ENCODE assay signal across 7 mouse cellular contexts in genomic region chr1:156838695-156839094, GRCm38 (mm10). TPM values are rescaled to one million over a fixed set of nuclear protein-coding genes. Genes with fewer than 3 reads are reported as not detected.
DNase-seq lines count a peak whose midpoint lies in the region; ATAC-seq and TF ChIP-seq lines count a peak whose summit lies in the region.

No protein-coding gene starts in this region.

- H3K4me3 ChIP-seq in embryonic facial prominence, embryonic 12.5 days = peak overlapping the region; percentile 31
- no peak overlapping the region for H3K4me3 ChIP-seq in liver, postnatal 0 days (ENCODE audit: low read depth, low read length)

- peak; percentile 71 for DNase-seq in adrenal gland, postnatal 10 days
- DNase-seq in heart, adult 9 months (ENCODE audit: low spot score in 2 of 2) = peak; percentile 58 to 68
- DNase-seq in kidney, adult 18-20 months = peak; percentile 37
- DNase-seq in liver, postnatal 0 days = no peak
- DNase-seq in ovary, postnatal 10 days (ENCODE audit: low spot score) = peak; percentile 17
- no peak for DNase-seq in thymus, postnatal 14 days

- no peak for TF ChIP-seq EP300 in liver, postnatal 0 days (IDR thresholded peaks at IDR 0.05; ENCODE audit: low read depth)

- H3K4me2 ChIP-seq in embryonic facial prominence, embryonic 12.5 days (replicated peaks) = peak overlapping the region; percentile 50
- H3K4me2 ChIP-seq in liver, postnatal 0 days (ENCODE audit: low read depth, low read length) = peak overlapping the region; percentile 54

- H3K9ac ChIP-seq in embryonic facial prominence, embryonic 12.5 days = peak overlapping the region; percentile 33; the same call in 1 of the 2 replicates
- H3K9ac ChIP-seq in liver, postnatal 0 days (replicated peaks) = no peak overlapping the region

- peaks cover 35% of the 10 kb centered on the region for H3K4me1 ChIP-seq in embryonic facial prominence, embryonic 12.5 days
- H3K4me1 ChIP-seq in liver, postnatal 0 days (ENCODE audit: insufficient read depth) = no peaks in the 10 kb centered on the region

- no peaks in the 10 kb centered on the region for H3K27me3 ChIP-seq in embryonic facial prominence, embryonic 12.5 days
- no peaks in the 10 kb centered on the region for H3K27me3 ChIP-seq in liver, postnatal 0 days (ENCODE audit: insufficient read depth, low read length)

- peak; percentile 94 for ATAC-seq in embryonic facial prominence, embryonic 12.5 days (ENCODE audit: insufficient number of reproducible peaks, insufficient read depth, low FRiP score, low TSS enrichment)
- ATAC-seq in liver, postnatal 0 days = peak; percentile 35; the same call in 1 of the 2 replicates

- WGBS in embryonic facial prominence, embryonic 12.5 days = 5% methylated on average over 6 of the region's 6 CpGs
- 55% methylated on average over 6 of the region's 6 CpGs for WGBS in liver, postnatal 0 days (ENCODE audit: insufficient replicate concordance)

- TF ChIP-seq CTCF in liver, postnatal 0 days (IDR thresholded peaks at IDR 0.05; ENCODE audit: low read depth) = no peak

- peak overlapping the region; percentile 88 for H3K27ac ChIP-seq in embryonic facial prominence, embryonic 12.5 days
- no peak overlapping the region; the same call in 1 of the 2 replicates for H3K27ac ChIP-seq in liver, postnatal 0 days (ENCODE audit: low read depth)

- no peaks in the 10 kb centered on the region for H3K9me3 ChIP-seq in embryonic facial prominence, embryonic 12.5 days
- H3K9me3 ChIP-seq in liver, postnatal 0 days (ENCODE audit: low read length) = no peaks in the 10 kb centered on the region

- H3K36me3 ChIP-seq in embryonic facial prominence, embryonic 12.5 days = no peaks in the 10 kb centered on the region
- H3K36me3 ChIP-seq in liver, postnatal 0 days (replicated peaks; ENCODE audit: insufficient read depth, low read length) = no peaks in the 10 kb centered on the region

RNA-seq across cellular contexts. Expression of gene Angptl1, which starts 0.3 kb away (rescaled TPM):
- 10 to 100 TPM in 1 of 2 experiments, 1 to 10 TPM in 1; 9.5 to 10.2 TPM for total RNA-seq in adrenal gland, postnatal 10 days (2021)
- 21.3 and 24.1 TPM in 2 replicates for polyA plus RNA-seq in embryonic facial prominence, embryonic 12.5 days (2016; fragmentation: Nextera tagmentation; extraction: Ambion mirVana)
- polyA plus RNA-seq in liver, postnatal 0 days (2015; fragmentation: Nextera tagmentation; extraction: Ambion mirVana) = 0.09 and 0.19 TPM in 2 replicates

Comparison
In these comparisons a context has a peak if more than half of its experiments do, and no peak if none do; other contexts are left out.
1. DNase-seq: peak in adrenal gland, postnatal 10 days (single experiment), heart, adult 9 months (2 of 2), kidney, adult 18-20 months (single experiment) and ovary, postnatal 10 days (single experiment); none in liver, postnatal 0 days (single experiment) and thymus, postnatal 14 days (single experiment).
2. RNA of gene Angptl1, which starts 0.3 kb away (polyA plus RNA-seq): 21.3 to 24.1 TPM in embryonic facial prominence, embryonic 12.5 days; 0.09 to 0.19 TPM in liver, postnatal 0 days; every median in the first group is over 10 times any median in the second.